Mouse (Mus musculus) bone marrow, adult 2 months (tissue): Measurements from ENCODE around the gene Ap1g1. TPM values are rescaled to one million over a fixed set of nuclear protein-coding genes. Genes with fewer than 3 reads are reported as not detected.
A peak's percentile ranks its signal among the peaks of the same experiment; 100 is the strongest.

Experiments
- H3K27ac ChIP-seq: fragments of 200-500 bp; 2 replicates; pipeline ENCODE4 v1.5.1; 2012; ENCODE audit warnings: low read depth, mild to moderate bottlenecking, control low read depth, inconsistent platforms, low read length; ENCODE audit not compliant: control insufficient read depth, poor library complexity, insufficient read depth
- H3K4me1 ChIP-seq: fragments of 200-500 bp; 2 replicates; pipeline ENCODE4 v1.6.1; 2011; ENCODE audit warnings: low read length; ENCODE audit not compliant: control insufficient read depth, insufficient read depth
- H3K4me3 ChIP-seq: fragments of 200-500 bp; replicated peaks from 2 replicates; pipeline ENCODE3; 2011; ENCODE audit warnings: mild to moderate bottlenecking, low read depth, low read length, control low read depth; ENCODE audit not compliant: control insufficient read depth
- CTCF ChIP-seq: fragments of 200-500 bp; IDR thresholded peaks from 2 replicates; pipeline ENCODE4 v1.5.1; 2011; ENCODE audit warnings: low read length, control low read depth; ENCODE audit not compliant: control insufficient read depth, insufficient read depth
- POLR2A ChIP-seq: fragments of 200-500 bp; IDR thresholded peaks from 2 replicates; pipeline ENCODE4 v1.6.1; 2011; ENCODE audit warnings: low read depth, mild to moderate bottlenecking, control low read depth, low read length, borderline replicate concordance; ENCODE audit not compliant: control insufficient read depth
- WGBS: fragments of 180-500 bp; shearing (Covaris S2); methylation state at CpG from one replicate; pipeline ENCODE4 v1.1.7; 2018; 5-methylcytosine and 5-hydroxymethylcytosine counted together
- polyA plus RNA-seq: library from polyadenylated mRNA; stranded (reverse); fragments of >200 nt; gene quantifications from 2 replicates; pipeline ENCODE4 v1.2.4, GENCODE M21; 2011; ENCODE audit warnings: low replicate concordance; ENCODE audit not compliant: missing spikeins, insufficient read depth, insufficient read length

The Ap1g1 gene
- polyA plus RNA-seq = 25.8 and 34.5 TPM in 2 replicates

GRCm38 (mm10) chr8:109778280-109778977, at the start of gene Ap1g1:
Ap1g1 (plus strand) TSS chr8:109778554.
- Histone ChIP-seq H3K4me3 (peak within 1 kb of the TSS; percentile 70), H3K4me1 (no peaks in the 10 kb centered on the region; the same call in 1 of the 2 replicates), H3K27ac (peak within 1 kb of the TSS; percentile 97)
- WGBS = under 1% methylated on average over 62 of the region's 64 CpGs
- no peak for TF ChIP-seq CTCF
- peak; percentile 58; the same call in 1 of the 2 replicates for TF ChIP-seq POLR2A

GRCm38 (mm10) chr8:109731012-109731411, 47.3 kb upstream of the Ap1g1 start:
- TF ChIP-seq CTCF = no peak
- TF ChIP-seq POLR2A = no peak
- 74% methylated on average over 3 of the region's 3 CpGs for WGBS
- H3K4me3 ChIP-seq = no peak overlapping the region
- H3K27ac ChIP-seq = no peak overlapping the region
- no peaks in the 10 kb centered on the region for H3K4me1 ChIP-seq

GRCm38 (mm10) chr8:109734018-109734417, 44.3 kb upstream of the Ap1g1 start:
- 88% methylated on average over 3 of the region's 3 CpGs for WGBS
- Histone ChIP-seq H3K4me3 (no peak overlapping the region), H3K27ac (no peak overlapping the region), H3K4me1 (no peaks in the 10 kb centered on the region; the same call in 1 of the 2 replicates)
- no peak for TF ChIP-seq CTCF
- no peak for TF ChIP-seq POLR2A

- no peak overlapping the region for H3K27ac ChIP-seq
- peak overlapping the region; percentile 80 for H3K4me3 ChIP-seq
- WGBS = 3% methylated on average over 8 of the region's 8 CpGs
- TF ChIP-seq CTCF (no peak), POLR2A (no peak)
- no peaks in the 10 kb centered on the region; the same call in 1 of the 2 replicates for H3K4me1 ChIP-seq
These were observed 41.5 kb upstream of the Ap1g1 start for GRCm38 (mm10) chr8:109736819-109737218.

GRCm38 (mm10) chr8:109737237-109738048, 40.9 kb upstream of the Ap1g1 start, which contains the start of gene Atxn1l:
Atxn1l (minus strand) TSS chr8:109737739.
- H3K4me3 ChIP-seq = peak within 1 kb of the TSS; percentile 80
- under 1% methylated on average over 59 of the region's 59 CpGs for WGBS
- no peaks in the 10 kb centered on the region; the same call in 1 of the 2 replicates for H3K4me1 ChIP-seq
- H3K27ac ChIP-seq = peak within 1 kb of the TSS; percentile 37
- TF ChIP-seq CTCF = peak; percentile 62
- TF ChIP-seq POLR2A = peak; percentile 10; the same call in 1 of the 2 replicates

- Histone ChIP-seq H3K4me3 (no peak overlapping the region), H3K4me1 (no peaks in the 10 kb centered on the region; the same call in 1 of the 2 replicates), H3K27ac (no peak overlapping the region)
- 81% methylated on average over 1 of the region's 1 CpGs for WGBS
- TF ChIP-seq POLR2A = no peak
- no peak for TF ChIP-seq CTCF
These were observed 40.3 kb upstream of the Ap1g1 start for GRCm38 (mm10) chr8:109738049-109738380.

GRCm38 (mm10) chr8:109747468-109748199, 30.7 kb upstream of the Ap1g1 start:
- WGBS = 63% methylated on average over 12 of the region's 12 CpGs
- Histone ChIP-seq H3K27ac (no peak overlapping the region), H3K4me3 (no peak overlapping the region), H3K4me1 (peaks cover 3% of the 10 kb centered on the region; the same call in 1 of the 2 replicates)
- no peak for TF ChIP-seq POLR2A

- H3K4me1 ChIP-seq = peaks cover 3% of the 10 kb centered on the region; the same call in 1 of the 2 replicates
- H3K27ac ChIP-seq = peak overlapping the region; percentile 87
- TF ChIP-seq POLR2A (no peak), CTCF (no peak)
- 11% methylated on average over 5 of the region's 5 CpGs for WGBS
- H3K4me3 ChIP-seq = no peak overlapping the region
These were observed 28.1 kb upstream of the Ap1g1 start for GRCm38 (mm10) chr8:109750274-109750673.
